Mouse (Mus musculus) testis, postnatal 14 days (tissue): ENCODE measurements around the gene Arid4a.

Experiments used
- DNase-seq: peaks from one replicate; pipeline ENCODE4 v3.0.0; 2021; ENCODE audit warnings: low spot score

The Arid4a gene

DNA sequence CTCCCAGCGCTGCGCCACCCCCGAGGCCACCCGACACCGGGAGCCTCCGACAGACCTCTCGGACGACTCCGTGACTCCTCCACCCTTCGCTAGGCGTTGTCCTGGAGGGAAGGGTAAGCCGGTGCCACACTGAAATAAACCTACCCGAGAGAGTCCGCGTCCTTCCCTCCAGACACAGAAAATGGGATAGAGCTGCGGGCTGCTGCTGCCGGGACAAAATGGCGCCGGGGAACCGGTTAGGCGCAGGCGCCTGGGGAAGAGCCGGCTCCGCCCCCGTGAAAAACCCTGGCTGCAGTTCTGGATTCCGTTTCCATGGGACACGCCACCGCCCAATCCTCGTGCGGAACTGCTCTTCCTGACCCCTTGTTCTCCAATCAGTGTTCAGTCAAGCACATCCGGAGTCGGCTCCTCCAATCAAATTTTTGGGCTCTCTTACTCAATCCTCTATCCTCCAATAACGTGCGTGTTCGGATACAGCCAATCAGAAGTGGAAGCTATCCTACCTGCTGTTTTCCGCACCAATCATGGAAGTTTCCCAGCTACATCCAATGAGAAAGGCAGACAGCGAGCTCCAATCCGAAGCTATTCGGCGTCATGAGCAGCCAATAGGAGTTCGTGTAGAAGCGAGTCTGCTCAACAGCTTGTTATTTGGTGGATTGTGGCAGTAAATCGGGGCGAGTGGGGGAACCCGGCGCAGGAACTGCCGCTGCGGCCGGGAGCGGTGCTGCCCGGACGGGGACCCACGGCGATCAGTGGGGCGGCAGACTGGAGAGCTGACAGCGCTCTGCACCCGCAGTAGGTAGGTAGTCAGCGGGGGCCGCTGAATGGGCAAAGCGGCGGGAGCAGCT is at the start of gene Arid4a:
Gene Arid4a (plus strand): TSS at position 628 of the 848 bp plus-strand sequence.
- DNase-seq = peak; percentile 100

DNA sequence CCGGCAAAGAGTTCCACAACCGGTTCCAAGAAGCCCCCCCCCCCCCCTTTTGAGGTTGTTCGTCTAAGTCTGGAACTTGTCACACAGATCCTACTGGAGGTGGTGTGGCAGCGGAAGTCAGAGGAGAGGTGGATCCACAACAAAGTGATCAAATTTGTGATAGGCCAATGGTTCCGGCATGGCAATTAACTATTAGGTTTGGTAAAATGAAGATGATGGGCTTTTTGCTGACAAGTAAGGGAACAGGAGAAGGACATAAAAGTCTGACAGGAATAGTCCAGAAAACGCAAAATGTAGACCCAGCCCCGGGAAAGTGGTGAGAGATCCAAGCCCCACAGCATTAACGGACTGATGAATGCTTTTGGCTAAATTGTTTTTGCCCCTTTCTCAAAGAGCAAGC is 48.2 kb upstream of the Arid4a start:
- no peak for DNase-seq

DNA sequence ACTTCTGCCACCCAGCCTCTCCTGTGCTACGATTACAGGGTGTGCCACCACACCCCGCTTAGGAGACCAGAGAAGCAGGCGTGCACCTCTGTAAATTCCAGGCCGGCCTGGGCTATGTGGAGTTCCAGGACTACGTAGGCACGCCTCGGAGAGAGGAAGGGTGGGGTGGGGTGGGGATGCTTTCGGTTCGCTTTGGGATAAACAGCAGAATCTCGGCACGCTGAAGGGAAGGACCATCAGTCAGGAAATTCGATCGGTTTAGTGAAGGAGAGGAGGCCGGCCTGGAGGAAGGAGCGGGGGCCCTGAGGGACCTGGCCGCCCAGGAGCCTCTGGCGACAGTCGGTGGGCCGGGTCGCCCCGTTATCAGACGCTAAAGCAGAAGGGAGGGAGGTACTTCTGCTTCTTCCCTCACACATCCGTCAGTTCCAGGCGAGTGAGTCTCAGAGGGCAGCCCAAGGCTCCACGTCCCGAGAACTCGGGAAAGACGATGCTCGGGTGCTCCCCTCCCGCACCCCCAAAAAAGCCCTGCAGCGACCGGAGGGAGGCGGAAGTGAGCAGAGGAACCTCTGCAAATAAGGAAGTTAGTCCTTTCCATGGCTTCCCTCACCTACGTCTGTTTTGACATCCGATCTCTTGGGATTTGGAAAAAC is 47.5 kb upstream of the Arid4a start:
- DNase-seq = peak; percentile 75

GRCm38 (mm10) chr12:70968791-70969307 is 46.9 kb upstream of the Arid4a start:
- DNase-seq = peak; percentile 86

GRCm38 (mm10) chr12:70969485-70970184 is 46.2 kb upstream of the Arid4a start:
- peak; percentile 15 for DNase-seq

DNA sequence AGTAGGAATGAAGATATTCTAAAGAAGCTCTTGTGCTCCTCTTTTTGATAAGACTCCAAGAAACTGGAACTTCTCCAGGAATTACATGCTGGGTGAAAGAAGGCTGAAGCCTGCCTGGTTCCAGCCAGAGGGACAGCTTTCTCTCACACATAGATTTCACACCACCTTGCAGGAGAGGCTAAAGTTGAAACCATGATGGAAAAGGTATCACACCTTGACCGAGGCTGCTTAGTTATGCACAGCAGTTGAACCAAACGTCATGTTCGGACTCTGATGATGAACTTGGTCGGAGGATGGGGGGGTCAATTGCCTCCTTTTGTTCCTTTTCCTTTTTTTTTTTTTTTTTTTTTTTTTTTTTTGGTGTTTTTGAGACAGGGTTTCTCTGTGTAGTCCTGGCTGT is 42.0 kb upstream of the Arid4a start:
- DNase-seq = peak; percentile 16

DNA sequence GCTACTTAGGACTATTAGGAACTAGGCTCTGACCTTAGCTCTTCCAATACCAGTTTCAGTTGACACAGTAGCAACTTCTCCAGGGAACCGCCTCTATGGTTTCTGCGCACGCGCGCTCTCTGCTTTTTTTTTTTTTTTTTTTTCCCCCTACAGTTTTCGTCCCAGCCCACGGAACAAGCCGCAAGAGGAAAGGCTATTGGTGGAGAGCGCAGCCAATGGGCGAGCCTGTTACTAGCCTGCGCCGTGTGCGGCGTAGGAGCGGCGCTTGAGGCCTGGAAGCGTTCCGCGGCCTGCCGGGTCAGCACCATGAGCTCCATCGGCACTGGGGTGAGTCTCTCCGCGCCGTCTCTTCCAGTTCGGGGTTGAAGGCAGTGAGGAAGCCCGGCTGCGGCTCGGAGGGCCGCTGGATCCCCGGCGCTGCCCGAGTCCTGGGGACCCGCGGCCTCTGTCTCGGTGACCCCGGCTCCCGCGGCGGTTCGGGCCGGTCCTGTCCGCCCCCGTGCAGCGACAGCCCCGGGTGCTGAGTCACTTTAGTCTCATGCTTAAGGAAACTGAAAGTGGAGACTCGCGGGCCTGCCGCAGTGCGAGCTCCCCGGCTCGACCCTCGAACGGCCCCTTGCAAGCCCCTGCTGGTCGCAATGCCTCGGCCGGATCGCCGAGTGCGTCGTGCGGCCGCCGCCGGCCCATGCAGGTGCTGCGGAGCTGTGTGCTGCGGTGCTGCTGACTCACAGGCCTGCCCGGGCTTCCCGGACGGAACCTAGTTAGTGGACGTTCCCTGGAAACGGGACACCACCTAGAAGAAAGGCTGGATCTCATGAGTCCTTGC is 41.1 kb upstream of the Arid4a start, which contains the start of gene Psma3:
Gene Psma3 (plus strand): TSS at position 181 of the 826 bp plus-strand sequence.
- DNase-seq = peak; percentile 94

- DNase-seq = no peak
These were observed 40.4 kb upstream of the Arid4a start for GRCm38 (mm10) chr12:70975406-70975805.

GRCm38 (mm10) chr12:70975891-70976290 is 39.9 kb upstream of the Arid4a start:
- DNase-seq = no peak

- no peak for DNase-seq
These were observed 37.4 kb upstream of the Arid4a start for GRCm38 (mm10) chr12:70978345-70978744.

DNA sequence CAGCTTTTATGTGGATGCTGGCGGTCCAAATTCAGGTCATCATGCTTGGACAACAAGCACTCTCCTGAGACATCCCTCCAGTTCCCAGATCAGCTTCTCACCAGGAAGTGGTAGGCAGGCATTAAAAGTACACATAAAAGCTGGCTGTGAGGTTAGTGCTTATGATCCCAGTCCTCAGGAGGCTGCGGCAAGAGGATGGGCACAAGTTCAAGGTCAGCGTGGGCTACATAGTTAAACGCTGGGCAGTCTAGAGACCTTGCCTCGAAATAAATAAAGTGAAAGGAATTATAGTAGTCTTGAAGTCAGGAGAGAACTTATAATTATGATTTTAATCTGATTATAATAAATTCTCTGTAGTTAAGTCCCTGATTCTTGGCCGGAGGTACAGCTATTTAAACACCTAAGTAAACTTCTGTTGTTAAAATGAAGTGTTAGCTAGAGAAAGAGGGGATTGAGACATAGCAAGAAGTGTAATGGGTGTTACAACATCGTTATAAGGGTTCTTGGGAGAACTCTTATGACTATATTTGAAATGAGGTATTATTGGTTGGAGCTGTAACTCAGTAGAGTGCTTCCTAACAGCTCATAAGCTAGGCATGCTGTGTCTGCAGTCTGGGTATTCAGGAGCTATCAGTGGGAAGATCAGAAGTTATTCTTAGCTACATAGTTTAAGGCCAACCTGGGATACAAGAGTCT is 30.8 kb upstream of the Arid4a start:
- DNase-seq = no peak

- DNase-seq = no peak
These were observed 18.6 kb upstream of the Arid4a start for GRCm38 (mm10) chr12:70997225-70997624.

- no peak for DNase-seq
These were observed 16.3 kb upstream of the Arid4a start for GRCm38 (mm10) chr12:70999423-70999903.

- DNase-seq = no peak
These were observed 15.4 kb upstream of the Arid4a start for GRCm38 (mm10) chr12:71000344-71000743.

- DNase-seq = no peak
These were observed 14.3 kb upstream of the Arid4a start for GRCm38 (mm10) chr12:71001456-71001855.

DNA sequence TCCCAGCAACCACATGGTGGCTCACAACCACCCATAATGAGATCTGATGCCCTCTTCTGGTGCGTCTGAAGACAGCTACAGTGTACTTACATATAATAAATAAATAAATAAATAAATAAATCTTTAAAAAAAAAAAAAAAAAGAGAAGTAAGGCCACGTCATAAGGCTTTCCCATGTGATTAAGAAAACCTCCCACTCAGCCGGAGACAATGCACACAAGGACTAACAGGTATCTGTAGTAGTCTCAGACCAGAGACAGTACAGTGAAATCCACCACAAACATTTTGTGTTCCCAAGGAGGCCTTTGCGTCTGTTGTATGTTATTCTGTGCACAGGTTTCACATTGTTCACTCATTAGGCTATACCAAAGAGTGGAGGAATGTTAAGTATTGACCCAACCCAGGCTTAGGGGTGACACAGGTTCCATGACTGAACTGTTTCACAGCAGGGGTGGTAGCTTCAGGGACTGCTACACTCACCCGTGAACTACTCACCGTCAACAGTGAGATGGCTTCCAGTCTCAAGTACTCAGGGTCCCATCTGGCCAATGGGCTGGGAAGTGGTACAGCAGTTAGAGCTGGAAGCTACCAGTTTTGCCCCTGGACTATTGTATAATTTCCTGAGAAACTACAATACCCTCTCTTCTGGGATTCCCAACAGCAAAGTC is 11.9 kb upstream of the Arid4a start:
- DNase-seq = no peak

GRCm38 (mm10) chr12:71006141-71006540 is 9.6 kb upstream of the Arid4a start:
- DNase-seq = no peak

DNA sequence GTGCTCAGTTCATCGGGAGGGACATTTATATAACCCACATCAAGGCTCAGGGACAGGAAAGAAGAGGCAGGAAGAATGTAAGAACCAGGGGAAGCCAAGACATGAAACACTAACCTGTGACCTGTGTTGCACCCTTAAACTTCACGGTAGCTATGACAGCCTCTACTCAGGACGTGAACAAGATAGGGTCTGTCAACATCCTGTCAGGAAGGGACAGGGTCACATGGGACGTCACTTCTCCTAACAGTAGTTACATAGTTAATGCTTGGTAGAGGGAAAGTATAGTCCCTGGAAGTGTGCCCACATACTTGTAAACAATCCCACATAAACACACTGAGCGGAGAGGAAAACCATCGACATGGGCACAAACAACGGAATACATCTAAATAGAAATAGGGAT is 8.9 kb upstream of the Arid4a start:
- no peak for DNase-seq

DNA sequence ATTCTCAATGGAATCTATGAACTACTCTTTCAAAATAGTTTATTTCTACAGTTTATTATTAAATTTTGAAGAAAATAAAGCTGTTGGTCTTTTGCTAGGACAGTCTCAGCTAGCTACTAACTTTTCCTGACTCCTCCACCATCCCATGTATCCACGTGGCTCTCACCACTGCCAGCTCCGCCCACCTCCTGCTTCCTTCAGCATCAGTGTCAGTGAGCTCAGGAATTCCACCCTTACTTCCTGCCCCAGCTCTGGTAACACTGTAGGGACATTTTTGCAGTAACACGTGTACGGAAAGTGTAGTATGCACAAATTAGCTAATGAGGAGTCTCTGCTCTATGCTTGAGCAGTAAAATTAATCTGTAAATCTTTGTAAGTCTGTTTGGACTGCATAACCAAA is 6.0 kb upstream of the Arid4a start:
- no peak for DNase-seq

- no peak for DNase-seq
These were observed 886 bp upstream of the Arid4a start for GRCm38 (mm10) chr12:71014845-71015362.
